In the genomic region with DNA sequence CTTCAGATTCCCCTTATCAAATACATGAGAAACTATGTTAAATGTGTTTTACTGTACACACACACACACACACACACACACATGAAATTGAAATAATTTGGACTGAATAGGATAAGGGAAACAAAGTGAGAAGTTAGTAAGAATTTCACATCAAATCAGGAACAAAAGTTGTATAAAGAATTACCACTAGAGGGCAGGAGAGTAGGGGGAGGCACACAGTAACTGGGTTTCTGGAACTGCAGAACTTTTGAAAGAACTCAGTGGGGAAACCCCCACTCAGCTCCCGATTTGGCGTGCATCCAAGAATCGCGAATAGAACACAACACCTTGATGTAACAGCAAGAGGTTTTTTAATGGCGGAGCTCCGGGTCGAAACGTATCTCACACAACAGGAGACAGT, we compare ENCODE assay signal across 20 mouse cellular contexts. TPM values are rescaled to one million over a fixed set of nuclear protein-coding genes. Genes with fewer than 3 reads are reported as not detected.
DNase-seq lines count a peak whose midpoint lies in the region; ATAC-seq and TF ChIP-seq lines count a peak whose summit lies in the region.
"Had no signal": no experiment of that assay in that cellular context is flagged by ENCODE, and none has a peak within 500 bp of the region (broad histone marks: within the 10 kb centered on the region; RNA-seq: fewer than 3 reads in every experiment).

No protein-coding gene starts in this region.

- 76% methylated on average over 8 of the region's 8 CpGs for WGBS in liver, embryonic 14.5 days (ENCODE audit: insufficient replicate concordance)
- WGBS in liver, embryonic 12.5 days (ENCODE audit: insufficient replicate concordance) = 86% methylated on average over 8 of the region's 8 CpGs
- WGBS in kidney, embryonic 14.5 days = 95% methylated on average over 8 of the region's 8 CpGs

- DNase-seq in liver, embryonic 14.5 days (ENCODE audit: low read depth in 3 of 3, low spot score in 3 of 3) = no peak
- peak; percentile 7 for DNase-seq in CD4-positive helper T cell, adult 2 months (ENCODE audit: low read depth, low spot score)
- peak; percentile 20 for DNase-seq in MN1 (ENCODE audit: low spot score)
- no peak for DNase-seq in heart, adult 18-20 months
- no peak for DNase-seq in cerebellum, postnatal 25 days
- DNase-seq: adrenal gland, adult 2 months; cerebellum, adult 9-10 months; right cerebral cortex, adult 18-20 months; thymus, postnatal 4 days had no signal

- H3K27ac ChIP-seq in liver, embryonic 14.5 days = no peak overlapping the region
- H3K27ac ChIP-seq in liver, embryonic 12.5 days = no peak overlapping the region
- H3K27ac ChIP-seq in kidney, embryonic 14.5 days (ENCODE audit: low read depth, low read length) = no peak overlapping the region
- H3K27ac ChIP-seq: forebrain, embryonic 15.5 days; hindbrain, postnatal 0 days had no signal

- ATAC-seq in liver, embryonic 14.5 days (ENCODE audit: insufficient read depth) = no peak
- ATAC-seq in liver, embryonic 12.5 days = no peak
- 0 out of 2 replicates have a peak, but pooled peaks have one; percentile 39 for ATAC-seq in megakaryocyte progenitor cell, adult 5-6 weeks (replicated peaks; ENCODE audit: poor library complexity)
- ATAC-seq in kidney, embryonic 14.5 days (ENCODE audit: low FRiP score, low TSS enrichment) = no peak
- ATAC-seq: forebrain, embryonic 15.5 days; hindbrain, postnatal 0 days had no signal

- H3K9ac ChIP-seq in liver, embryonic 14.5 days (replicated peaks) = no peak overlapping the region
- no peak overlapping the region for H3K9ac ChIP-seq in liver, embryonic 12.5 days
- no peak overlapping the region for H3K9ac ChIP-seq in kidney, embryonic 14.5 days (ENCODE audit: low read depth, low read length)
- H3K9ac ChIP-seq: forebrain, embryonic 15.5 days had no signal

- H3K4me3 ChIP-seq in liver, embryonic 14.5 days (ENCODE audit: insufficient read depth in 1 of 2, low read depth in 2 of 2, low read length in 2 of 2) = no peak overlapping the region
- H3K4me3 ChIP-seq in liver, embryonic 12.5 days = no peak overlapping the region
- no peak overlapping the region for H3K4me3 ChIP-seq in kidney, embryonic 14.5 days (ENCODE audit: low read length)
- H3K4me3 ChIP-seq: forebrain, embryonic 15.5 days; myocyte had no signal

- H3K4me2 ChIP-seq in liver, embryonic 14.5 days (ENCODE audit: low read depth) = no peak overlapping the region
- no peak overlapping the region for H3K4me2 ChIP-seq in liver, embryonic 12.5 days
- H3K4me2 ChIP-seq in kidney, embryonic 14.5 days (replicated peaks; ENCODE audit: low read depth, low read length) = no peak overlapping the region
- H3K4me2 ChIP-seq: forebrain, embryonic 15.5 days; midbrain, embryonic 11.5 days had no signal

- no peaks in the 10 kb centered on the region for H3K36me3 ChIP-seq in liver, embryonic 14.5 days (replicated peaks; ENCODE audit: control insufficient read depth, insufficient read depth, low read depth)
- H3K36me3 ChIP-seq in liver, embryonic 12.5 days = no peaks in the 10 kb centered on the region
- H3K36me3 ChIP-seq in kidney, embryonic 14.5 days (ENCODE audit: control insufficient read depth, insufficient read depth, low read length) = no peaks in the 10 kb centered on the region
- H3K36me3 ChIP-seq: forebrain, embryonic 15.5 days had no signal

- no peaks in the 10 kb centered on the region for H3K9me3 ChIP-seq in liver, embryonic 14.5 days (ENCODE audit: control insufficient read depth, low read length)
- no peaks in the 10 kb centered on the region for H3K9me3 ChIP-seq in liver, embryonic 12.5 days (replicated peaks)
- no peaks in the 10 kb centered on the region for H3K9me3 ChIP-seq in kidney, embryonic 14.5 days (ENCODE audit: control insufficient read depth, low read length)
- H3K9me3 ChIP-seq: forebrain, embryonic 15.5 days had no signal

- TF ChIP-seq CTCF in liver, embryonic 14.5 days (IDR thresholded peaks at IDR 0.05; ENCODE audit: low read depth) = peak; percentile 11; the same call in 1 of the 2 replicates

- no peak for TF ChIP-seq EP300 in liver, embryonic 14.5 days (IDR thresholded peaks at IDR 0.05; ENCODE audit: low read depth)

- H3K4me1 ChIP-seq in liver, embryonic 14.5 days (replicated peaks; ENCODE audit: control insufficient read depth in 2 of 2, insufficient read depth in 2 of 2, low read length in 1 of 2) = no peaks in the 10 kb centered on the region
- H3K4me1 ChIP-seq in liver, embryonic 12.5 days = no peaks in the 10 kb centered on the region
- no peaks in the 10 kb centered on the region for H3K4me1 ChIP-seq in kidney, embryonic 14.5 days (ENCODE audit: control insufficient read depth, insufficient read depth, low read length)
- H3K4me1 ChIP-seq: forebrain, embryonic 15.5 days had no signal

- no peaks in the 10 kb centered on the region for H3K27me3 ChIP-seq in liver, embryonic 14.5 days (ENCODE audit: control insufficient read depth, insufficient read depth, low read length)
- H3K27me3 ChIP-seq in liver, embryonic 12.5 days (replicated peaks) = no peaks in the 10 kb centered on the region
- no peaks in the 10 kb centered on the region for H3K27me3 ChIP-seq in kidney, embryonic 14.5 days (ENCODE audit: control insufficient read depth, insufficient read depth, low read length)
- H3K27me3 ChIP-seq: forebrain, embryonic 15.5 days had no signal

RNA-seq across cellular contexts. Expression of a gene that starts 43.3 kb away (rescaled TPM):
- 5.4 and 10.6 TPM in 2 replicates for polyA plus RNA-seq in liver, embryonic 14.5 days (2012; rRNA removed)
- 14.5 and 20.9 TPM in 2 replicates for polyA plus RNA-seq in liver, embryonic 14.5 days (2014; fragmentation: Nextera tagmentation; extraction: Ambion mirVana)
- 17.1 and 17.5 TPM in 2 replicates for polyA plus RNA-seq in liver, embryonic 12.5 days (2016; fragmentation: Nextera tagmentation; extraction: Ambion mirVana)
- total RNA-seq in megakaryocyte progenitor cell, adult 5-6 weeks (2015) = 420 and 495 TPM in 2 replicates
- 530 and 572 TPM in 2 replicates for total RNA-seq in megakaryocyte progenitor cell, adult 5-6 weeks (2017)
- total RNA-seq in heart, adult 18-20 months (2021) = 10 to 100 TPM; 12.0 to 14.3 TPM
- polyA plus RNA-seq in kidney, embryonic 14.5 days (2014; fragmentation: Nextera tagmentation; extraction: Ambion mirVana) = 34.9 and 47.3 TPM in 2 replicates

RNA-seq across cellular contexts. Expression of a gene that starts 55.8 kb away (rescaled TPM):
- polyA plus RNA-seq in liver, embryonic 14.5 days (2012; rRNA removed) = 0.02 and 0.07 TPM in 2 replicates
- not detected in 2 replicates for polyA plus RNA-seq in liver, embryonic 14.5 days (2014; fragmentation: Nextera tagmentation; extraction: Ambion mirVana)
- 0.05 TPM in 1 of 2 replicates, not detected in the other for polyA plus RNA-seq in liver, embryonic 12.5 days (2016; fragmentation: Nextera tagmentation; extraction: Ambion mirVana)
- 0.12 and 0.34 TPM in 2 replicates for total RNA-seq in megakaryocyte progenitor cell, adult 5-6 weeks (2015)
- 0.25 and 0.74 TPM in 2 replicates for total RNA-seq in megakaryocyte progenitor cell, adult 5-6 weeks (2017)
- not detected for total RNA-seq in heart, adult 18-20 months (2021)
- polyA plus RNA-seq in kidney, embryonic 14.5 days (2014; fragmentation: Nextera tagmentation; extraction: Ambion mirVana) = 0.09 and 0.38 TPM in 2 replicates
- total RNA-seq: adrenal gland, adult 2 months; gastrocnemius, adult 18-20 months; heart, postnatal 25 days had no signal
- polyA plus RNA-seq: liver, adult 2 months; lung, embryonic 16.5 days had no signal

Comparison
In these comparisons a context has a peak if more than half of its experiments do, and no peak if none do; other contexts are left out.
1. DNase-seq: peak in CD4-positive helper T cell, adult 2 months (single experiment) and MN1 (single experiment); none in liver, embryonic 14.5 days (0 of 3), heart, adult 18-20 months (0 of 2) and cerebellum, postnatal 25 days (0 of 2).